Mouse (Mus musculus) lung, embryonic 14.5 days (tissue): Measurements from ENCODE around the gene C130032M10Rik. TPM values are rescaled to one million over a fixed set of nuclear protein-coding genes. Genes with fewer than 3 reads are reported as not detected.

Experiments
- ATAC-seq: fragments of 200-750 bp; cut with Nextera tagmentation; 2 replicates; pipeline ENCODE4 v1.8.0; 2017; ENCODE audit warnings: mild to moderate bottlenecking, moderate TSS enrichment, moderate library complexity; ENCODE audit not compliant: insufficient read depth
- DNase-seq: peaks from one replicate; pipeline ENCODE4 v3.0.0-alpha.2; 2015
- H3K27ac ChIP-seq: fragments of 300-500 bp; sonication (generic); 2 replicates; pipeline ENCODE4 v1.5.1; 2014; ENCODE audit warnings: low read depth, mild to moderate bottlenecking, moderate library complexity
- H3K27me3 ChIP-seq: fragments of 300-500 bp; sonication (generic); 2 replicates; pipeline ENCODE4 v1.6.1; 2014; ENCODE audit warnings: low read length, control low read depth; ENCODE audit not compliant: insufficient read depth
- H3K36me3 ChIP-seq: fragments of 300-500 bp; sonication (generic); 2 replicates; pipeline ENCODE4 v1.6.1; 2014; ENCODE audit warnings: control low read depth; ENCODE audit not compliant: insufficient read depth
- H3K4me1 ChIP-seq: fragments of 300-500 bp; sonication (generic); 2 replicates; pipeline ENCODE4 v1.6.1; 2014; ENCODE audit warnings: antibody characterized with exemption, control low read depth; ENCODE audit not compliant: insufficient read depth
- H3K4me2 ChIP-seq: fragments of 300-500 bp; sonication (generic); 2 replicates; pipeline ENCODE4 v1.6.1; 2014; ENCODE audit warnings: mild to moderate bottlenecking
- H3K4me3 ChIP-seq: fragments of 300-500 bp; sonication (generic); 2 replicates; pipeline ENCODE4 v1.5.1; 2014; ENCODE audit warnings: low read depth, low read length
- H3K9ac ChIP-seq: fragments of 300-500 bp; sonication (generic); 2 replicates; pipeline ENCODE4 v1.6.1; 2014
- H3K9me3 ChIP-seq: fragments of 300-500 bp; sonication (generic); 2 replicates; pipeline ENCODE4 v1.6.1; 2016; ENCODE audit warnings: low read depth, low read length, control low read depth
- CTCF ChIP-seq: IDR thresholded peaks from 2 replicates; pipeline ENCODE4 v1.5.1; 2016; ENCODE audit warnings: antibody characterized with exemption, low read depth
- WGBS: fragments of 180-500 bp; shearing (Covaris S2); extraction: QIAGEN DNeasy Blood & Tissue Kit; methylation state at CpG from one replicate; pipeline ENCODE4 v1.1.7; 2014; 5-methylcytosine and 5-hydroxymethylcytosine counted together
- polyA plus RNA-seq: library from polyadenylated mRNA; unstranded; fragments of >200 nt; fragmentation: Nextera tagmentation; extraction: Ambion mirVana; gene quantifications from 2 replicates; pipeline ENCODE4 v1.2.1, GENCODE M21; 2014

The C130032M10Rik gene
- polyA plus RNA-seq, 1 experiment from 2014 or later = not detected

DNA sequence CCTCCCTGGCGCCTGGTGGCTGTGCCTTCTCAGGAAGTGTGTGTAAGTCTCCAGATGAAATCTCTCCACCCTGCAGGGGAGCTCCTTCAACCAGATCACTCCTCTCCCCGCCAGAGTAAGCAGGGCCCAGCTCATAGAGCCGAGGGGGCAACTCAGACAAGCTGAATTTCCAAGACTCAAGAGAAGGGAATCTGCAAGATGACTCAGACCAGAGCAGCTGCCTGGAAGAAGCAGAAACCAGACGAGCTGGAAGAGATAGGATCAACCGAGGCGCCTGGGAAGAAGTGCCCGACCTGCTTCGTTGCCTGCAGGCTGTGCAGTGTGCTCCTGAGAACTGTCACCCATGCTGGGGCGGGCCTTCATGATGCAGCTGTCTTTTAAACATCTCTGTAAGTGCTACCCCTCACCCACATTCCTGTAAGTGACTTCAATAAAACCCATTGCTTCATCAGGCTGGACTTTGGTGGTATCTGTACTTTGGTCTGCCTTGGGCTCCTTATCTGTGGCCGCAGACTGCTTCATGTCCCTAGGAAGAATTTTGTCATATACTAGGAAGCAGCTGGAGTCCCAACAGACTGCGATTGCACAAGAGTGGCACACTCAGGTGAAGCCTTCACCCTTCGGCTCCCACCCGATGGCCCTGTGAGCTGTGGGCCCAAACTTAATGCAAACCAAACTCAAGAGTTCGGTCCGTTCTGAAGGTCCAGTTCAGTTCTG is 12.6 kb upstream of the C130032M10Rik start:
- Histone ChIP-seq H3K9ac (no peak overlapping the region), H3K4me2 (no peak overlapping the region), H3K27me3 (no peaks in the 10 kb centered on the region), H3K9me3 (no peaks in the 10 kb centered on the region), H3K27ac (no peak overlapping the region), H3K4me3 (no peak overlapping the region), H3K36me3 (no peaks in the 10 kb centered on the region), H3K4me1 (no peaks in the 10 kb centered on the region)
- no peak for TF ChIP-seq CTCF
- WGBS = 59% methylated on average over 15 of the region's 15 CpGs
- ATAC-seq (no peak), DNase-seq (no peak)

DNA sequence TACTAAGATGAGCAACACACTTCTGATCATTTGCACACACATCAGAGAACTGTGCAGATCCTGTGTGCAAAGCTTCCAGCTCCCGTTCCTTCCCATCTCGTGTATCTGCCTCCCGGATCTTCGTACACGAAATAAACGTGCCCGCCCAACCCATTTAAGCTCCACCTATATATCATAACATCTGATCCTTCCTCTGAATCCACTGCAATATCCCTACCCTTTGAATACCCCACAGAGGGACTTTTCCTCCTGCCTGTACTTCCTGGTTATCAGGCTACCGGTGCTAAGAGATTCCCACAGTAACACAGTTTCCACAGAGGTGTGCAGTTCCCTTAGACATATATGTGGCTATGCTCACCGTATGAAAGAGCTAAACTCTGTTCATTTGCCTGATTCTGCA is 10.7 kb upstream of the C130032M10Rik start, which contains the start of gene Ccr4:
Gene Ccr4, minus strand, starts transcription at position 101 of the 400 bp plus-strand sequence.
- ATAC-seq = no peak
- Histone ChIP-seq H3K4me2 (no peak within 1 kb of the TSS), H3K36me3 (0 out of 2 replicates have a peak, but pooled peaks cover 1% of the 10 kb centered on the region), H3K9me3 (no peaks in the 10 kb centered on the region), H3K27ac (no peak within 1 kb of the TSS), H3K27me3 (no peaks in the 10 kb centered on the region), H3K9ac (no peak within 1 kb of the TSS), H3K4me1 (no peaks in the 10 kb centered on the region), H3K4me3 (no peak within 1 kb of the TSS)
- no peak for TF ChIP-seq CTCF
- WGBS = 84% methylated on average over 9 of the region's 9 CpGs
- DNase-seq = no peak

GRCm38 (mm10) chr9:114506564-114506963 is 8.9 kb upstream of the C130032M10Rik start:
- H3K4me3 ChIP-seq = no peak overlapping the region
- no peaks in the 10 kb centered on the region for H3K4me1 ChIP-seq
- H3K9me3 ChIP-seq = 0 out of 2 replicates have a peak, but pooled peaks cover 3% of the 10 kb centered on the region
- H3K4me2 ChIP-seq = no peak overlapping the region
- DNase-seq (no peak), ATAC-seq (no peak)
- no peak for TF ChIP-seq CTCF
- 51% methylated on average over 4 of the region's 4 CpGs for WGBS
- no peak overlapping the region for H3K27ac ChIP-seq
- H3K9ac ChIP-seq = no peak overlapping the region
- H3K27me3 ChIP-seq = no peaks in the 10 kb centered on the region
- H3K36me3 ChIP-seq = peaks cover 6% of the 10 kb centered on the region

- Histone ChIP-seq H3K4me2 (no peak overlapping the region), H3K9me3 (peaks cover 5% of the 10 kb centered on the region; the same call in 1 of the 2 replicates), H3K4me3 (no peak overlapping the region), H3K4me1 (no peaks in the 10 kb centered on the region), H3K9ac (no peak overlapping the region), H3K36me3 (peaks cover 13% of the 10 kb centered on the region), H3K27me3 (no peaks in the 10 kb centered on the region), H3K27ac (no peak overlapping the region)
- TF ChIP-seq CTCF = no peak
- ATAC-seq (no peak), DNase-seq (no peak)
- 88% methylated on average over 9 of the region's 9 CpGs for WGBS
These were observed 8.1 kb upstream of the C130032M10Rik start for GRCm38 (mm10) chr9:114507421-114507820.

- Histone ChIP-seq H3K4me2 (no peak overlapping the region), H3K9ac (no peak overlapping the region), H3K4me1 (no peaks in the 10 kb centered on the region), H3K9me3 (peaks cover 25% of the 10 kb centered on the region), H3K27ac (no peak overlapping the region), H3K36me3 (peaks cover 31% of the 10 kb centered on the region), H3K4me3 (no peak overlapping the region), H3K27me3 (no peaks in the 10 kb centered on the region)
- WGBS = 92% methylated on average over 9 of the region's 9 CpGs
- DNase-seq = no peak
- ATAC-seq = no peak
- TF ChIP-seq CTCF = no peak
These were observed 5.7 kb upstream of the C130032M10Rik start for GRCm38 (mm10) chr9:114509785-114510184.

DNA sequence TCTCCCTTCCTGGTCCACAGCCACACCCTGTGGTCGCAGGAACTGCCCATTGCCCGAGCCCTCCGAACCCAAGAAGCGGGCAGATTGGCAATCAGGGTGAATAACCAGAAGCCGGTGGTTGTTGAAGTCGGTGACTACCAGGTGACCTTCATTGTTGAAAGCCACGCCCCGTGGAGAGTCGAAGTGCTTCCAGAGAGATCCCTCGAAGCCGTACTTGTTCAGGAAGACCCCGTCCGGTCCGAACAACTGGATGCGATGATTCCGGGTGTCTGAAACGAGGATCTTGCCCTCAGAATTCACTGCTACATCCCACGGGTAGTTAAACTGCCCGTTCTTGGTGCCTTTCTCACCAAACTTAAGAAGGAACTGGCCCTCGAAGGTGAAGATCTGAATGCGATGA is 2.7 kb upstream of the C130032M10Rik start:
- WGBS = 98% methylated on average over 21 of the region's 21 CpGs
- Histone ChIP-seq H3K27ac (no peak overlapping the region), H3K4me1 (no peaks in the 10 kb centered on the region), H3K9me3 (peaks cover 25% of the 10 kb centered on the region), H3K4me2 (no peak overlapping the region), H3K9ac (no peak overlapping the region), H3K4me3 (no peak overlapping the region), H3K27me3 (no peaks in the 10 kb centered on the region), H3K36me3 (peaks cover 31% of the 10 kb centered on the region)
- DNase-seq = no peak
- ATAC-seq = no peak
- TF ChIP-seq CTCF = no peak

- Histone ChIP-seq H3K4me1 (no peaks in the 10 kb centered on the region), H3K27ac (no peak overlapping the region), H3K36me3 (peaks cover 12% of the 10 kb centered on the region), H3K27me3 (no peaks in the 10 kb centered on the region), H3K4me3 (no peak overlapping the region), H3K9ac (no peak overlapping the region), H3K4me2 (no peak overlapping the region), H3K9me3 (peaks cover 15% of the 10 kb centered on the region)
- DNase-seq = no peak
- 76% methylated on average over 13 of the region's 13 CpGs for WGBS
- no peak for ATAC-seq
- TF ChIP-seq CTCF = no peak
These were observed 2.5 kb downstream of the C130032M10Rik start for GRCm38 (mm10) chr9:114517924-114518497.
